Mouse (Mus musculus) CH12.LX (cell line): ENCODE data around the gene Tanc2. TPM values are rescaled to one million over a fixed set of nuclear protein-coding genes. Genes with fewer than 3 reads are reported as not detected.

ENCODE experiments used
- DNase-seq: peaks from one replicate; pipeline ENCODE4 v3.0.0-alpha.2; 2013; ENCODE audit errors: extremely low read depth
- H3K27ac ChIP-seq: 2 replicates; pipeline ENCODE4 v1.5.1; 2012; ENCODE audit warnings: low read depth, mild to moderate bottlenecking, control low read depth, moderate library complexity; ENCODE audit not compliant: insufficient read depth
- H3K27me3 ChIP-seq: replicated peaks from 2 replicates; pipeline ENCODE3; 2012; ENCODE audit warnings: inconsistent platforms
- H3K36me3 ChIP-seq, 2 experiments: replicated peaks in 1 of 2; 2 replicates each; pipeline versions ENCODE3 to v1.6.1; 2012; ENCODE audit warnings: inconsistent platforms in 1 of 2, low read length in 1 of 2, mild to moderate bottlenecking in 1 of 2, mixed read lengths in 1 of 2, moderate library complexity in 1 of 2; ENCODE audit not compliant: control insufficient read depth in 1 of 2, insufficient read depth in 1 of 2
- H3K4me1 ChIP-seq, 2 experiments: 2 replicates each; pipeline ENCODE4 v1.6.1; 2012; ENCODE audit warnings: inconsistent platforms in 1 of 2, moderate library complexity in 1 of 2; ENCODE audit not compliant: insufficient read depth in 2 of 2, control insufficient read depth in 1 of 2
- H3K4me2 ChIP-seq: 2 replicates; pipeline ENCODE4 v1.6.1; 2012; ENCODE audit warnings: low read depth, mild to moderate bottlenecking, control low read depth; ENCODE audit not compliant: poor library complexity, insufficient read depth, severe bottlenecking
- H3K4me3 ChIP-seq, 3 experiments: fragments of 150-350 bp in 1 of 3; sonication (generic) in 1 of 3; replicated peaks in 1 of 3; 2 replicates each; pipeline versions ENCODE3 to v1.5.1; 2011 to 2012; ENCODE audit warnings: low read depth in 2 of 3, low read length in 2 of 3, mild to moderate bottlenecking in 2 of 3, moderate library complexity in 2 of 3, control low read depth in 1 of 3, improper control_type of control experiment in 1 of 3, inconsistent platforms in 1 of 3, mixed read lengths in 1 of 3; ENCODE audit not compliant: poor library complexity in 1 of 3
- H3K79me2 ChIP-seq: replicated peaks from 2 replicates; pipeline ENCODE4 v1.6.1; 2012; ENCODE audit warnings: mild to moderate bottlenecking, moderate library complexity; ENCODE audit not compliant: control insufficient read depth, poor library complexity, insufficient read depth, severe bottlenecking; ENCODE audit errors: extremely low read depth
- H3K9ac ChIP-seq: 2 replicates; pipeline ENCODE4 v1.6.1; 2012; ENCODE audit warnings: low read depth, mild to moderate bottlenecking, control low read depth, moderate library complexity; ENCODE audit not compliant: insufficient read depth
- H3K9me3 ChIP-seq: replicated peaks from 2 replicates; pipeline ENCODE3; 2012; ENCODE audit warnings: low read length, inconsistent platforms, mixed read lengths
- BHLHE40 ChIP-seq: IDR thresholded peaks from 2 replicates; pipeline ENCODE4 v1.6.1; 2011; ENCODE audit warnings: mild to moderate bottlenecking, low read depth, low read length, improper control_type of control experiment
- CHD1 ChIP-seq: IDR thresholded peaks from 2 replicates; pipeline ENCODE4 v1.6.1; 2012; ENCODE audit warnings: low read depth, low read length, improper control_type of control experiment, inconsistent platforms
- CHD2 ChIP-seq: IDR thresholded peaks from 2 replicates; pipeline ENCODE4 v1.6.1; 2011; ENCODE audit warnings: low read length, improper control_type of control experiment
- CTCF ChIP-seq, 2 experiments: IDR thresholded peaks in 1 of 2; conservative IDR thresholded peaks in 1 of 2; 2 replicates each; pipeline ENCODE4 v1.5.1; 2011 to 2012; ENCODE audit warnings: low read depth in 2 of 2, low read length in 2 of 2, improper control_type of control experiment in 1 of 2, inconsistent platforms in 1 of 2, mild to moderate bottlenecking in 1 of 2, moderate library complexity in 1 of 2
- E2F4 ChIP-seq: IDR thresholded peaks from 2 replicates; pipeline ENCODE4 v1.6.1; 2011; ENCODE audit warnings: low read depth, low read length, improper control_type of control experiment; ENCODE audit not compliant: insufficient replicate concordance
- EP300 ChIP-seq: IDR thresholded peaks from 2 replicates; pipeline ENCODE4 v1.6.1; 2011; ENCODE audit warnings: low read length, improper control_type of control experiment
- ETS1 ChIP-seq: conservative IDR thresholded peaks from 2 replicates; pipeline ENCODE4 v1.6.1; 2012; ENCODE audit warnings: low read depth, mild to moderate bottlenecking, inconsistent platforms, low read length, improper control_type of control experiment, moderate library complexity
- GABPA ChIP-seq: IDR thresholded peaks from 2 replicates; pipeline ENCODE4 v1.6.1; 2012; ENCODE audit warnings: low read depth, low read length, improper control_type of control experiment, inconsistent platforms; ENCODE audit not compliant: insufficient replicate concordance
- JUN ChIP-seq: IDR thresholded peaks from 2 replicates; pipeline ENCODE4 v1.6.1; 2011; ENCODE audit warnings: low read depth, mild to moderate bottlenecking, low read length, improper control_type of control experiment, moderate library complexity; ENCODE audit not compliant: insufficient read depth
- MAFK ChIP-seq: IDR thresholded peaks from 2 replicates; pipeline ENCODE4 v1.6.1; 2011; ENCODE audit warnings: low read length, improper control_type of control experiment; ENCODE audit not compliant: insufficient replicate concordance
- MAX ChIP-seq: IDR thresholded peaks from 2 replicates; pipeline ENCODE4 v1.6.1; 2011; ENCODE audit warnings: low read length, improper control_type of control experiment
- MAZ ChIP-seq: IDR thresholded peaks from 2 replicates; pipeline ENCODE4 v1.6.1; 2012; ENCODE audit warnings: low read depth, mild to moderate bottlenecking, inconsistent platforms, low read length, improper control_type of control experiment, moderate library complexity
- MXI1 ChIP-seq: IDR thresholded peaks from 2 replicates; pipeline ENCODE4 v1.6.1; 2011; ENCODE audit warnings: mild to moderate bottlenecking, low read depth, low read length, improper control_type of control experiment
- MYC ChIP-seq: IDR thresholded peaks from 2 replicates; pipeline ENCODE4 v1.6.1; 2011; ENCODE audit warnings: low read depth, mild to moderate bottlenecking, improper control_type of control experiment, low read length
- NELFE ChIP-seq: IDR thresholded peaks from 2 replicates; pipeline ENCODE4 v1.6.1; 2011; ENCODE audit warnings: low read depth, low read length, improper control_type of control experiment
- NRF1 ChIP-seq: IDR thresholded peaks from 2 replicates; pipeline ENCODE4 v1.6.1; 2014; ENCODE audit warnings: low read depth, mild to moderate bottlenecking, inconsistent platforms, low read length, improper control_type of control experiment, moderate library complexity
- PAX5 ChIP-seq: IDR thresholded peaks from 2 replicates; pipeline ENCODE4 v1.6.1; 2012; ENCODE audit warnings: low read length, inconsistent platforms, mixed read lengths
- POLR2AphosphoS2 ChIP-seq: IDR thresholded peaks from 2 replicates; pipeline ENCODE4 v1.6.1; 2011; ENCODE audit warnings: low read depth, low read length, improper control_type of control experiment
- RAD21 ChIP-seq: IDR thresholded peaks from 2 replicates; pipeline ENCODE4 v1.6.1; 2011; ENCODE audit warnings: low read depth, mild to moderate bottlenecking, low read length, improper control_type of control experiment, moderate library complexity
- RCOR1 ChIP-seq: conservative IDR thresholded peaks from 2 replicates; pipeline ENCODE4 v1.6.1; 2012; ENCODE audit warnings: low read depth, mild to moderate bottlenecking, inconsistent platforms, low read length, improper control_type of control experiment
- SIN3A ChIP-seq: IDR thresholded peaks from 2 replicates; pipeline ENCODE4 v1.6.1; 2012; ENCODE audit warnings: low read length, improper control_type of control experiment, inconsistent platforms
- SMC3 ChIP-seq: IDR thresholded peaks from 2 replicates; pipeline ENCODE4 v1.6.1; 2011; ENCODE audit warnings: low read depth, low read length, improper control_type of control experiment
- TBP ChIP-seq: conservative IDR thresholded peaks from 2 replicates; pipeline ENCODE4 v1.6.1; 2011; ENCODE audit warnings: low read depth, low read length, improper control_type of control experiment
- TCF12 ChIP-seq: IDR thresholded peaks from 2 replicates; pipeline ENCODE4 v1.6.1; 2014; ENCODE audit warnings: low read depth, mild to moderate bottlenecking, inconsistent platforms, low read length, improper control_type of control experiment
- UBTF ChIP-seq: IDR thresholded peaks from 2 replicates; pipeline ENCODE4 v1.6.1; 2012; ENCODE audit warnings: low read depth, mild to moderate bottlenecking, inconsistent platforms, low read length, improper control_type of control experiment, moderate library complexity
- USF1 ChIP-seq: IDR thresholded peaks from 2 replicates; pipeline ENCODE4 v1.6.1; 2014; ENCODE audit warnings: low read depth, mild to moderate bottlenecking, inconsistent platforms, low read length, improper control_type of control experiment
- USF2 ChIP-seq: conservative IDR thresholded peaks from 2 replicates; pipeline ENCODE4 v1.6.1; 2011; ENCODE audit warnings: low read depth, low read length, improper control_type of control experiment
- ZKSCAN1 ChIP-seq: IDR thresholded peaks from 2 replicates; pipeline ENCODE4 v1.6.1; 2012; ENCODE audit warnings: low read depth, inconsistent platforms, low read length, improper control_type of control experiment, borderline replicate concordance
- dilution Hi-C: fragments of 300-500 bp; cut with MboI; formaldehyde crosslinking; loops from 2 replicates; pipeline ENCODE4 v1.14.3; 2020; ENCODE audit warnings: low sequenced_read_pairs; ENCODE audit not compliant: extremely low pct_unique_long_range_greater_than_20kb, extremely low pct_ligation_motif_present
- in situ Hi-C: fragments of 300-500 bp; cut with MboI; formaldehyde crosslinking; loops from 3 replicates; pipeline ENCODE4 v1.14.3; 2019; ENCODE audit warnings: low sequenced_read_pairs, low pct_ligation_motif_present, low pct_unique_long_range_greater_than_20kb, mixed read lengths
- polyA plus RNA-seq: library from polyadenylated mRNA; unstranded; fragments of >175 nt; gene quantifications from 2 replicates; pipeline ENCODE4 v1.2.1, GENCODE M21; 2012; ENCODE audit warnings: low read depth; ENCODE audit not compliant: insufficient read length
- total RNA-seq, 2 experiments: library from RNA; depleted of rRNA; stranded (reverse); fragments of 300-350 nt in 1 of 2; fragments of >200 nt in 1 of 2; gene quantifications; 2 replicates each; pipeline ENCODE4 v1.2.3; 2012 to 2014

The Tanc2 gene
- total and polyA plus RNA-seq, 3 experiments = 2.6 to 10.4 (median 3.2) TPM

DNA sequence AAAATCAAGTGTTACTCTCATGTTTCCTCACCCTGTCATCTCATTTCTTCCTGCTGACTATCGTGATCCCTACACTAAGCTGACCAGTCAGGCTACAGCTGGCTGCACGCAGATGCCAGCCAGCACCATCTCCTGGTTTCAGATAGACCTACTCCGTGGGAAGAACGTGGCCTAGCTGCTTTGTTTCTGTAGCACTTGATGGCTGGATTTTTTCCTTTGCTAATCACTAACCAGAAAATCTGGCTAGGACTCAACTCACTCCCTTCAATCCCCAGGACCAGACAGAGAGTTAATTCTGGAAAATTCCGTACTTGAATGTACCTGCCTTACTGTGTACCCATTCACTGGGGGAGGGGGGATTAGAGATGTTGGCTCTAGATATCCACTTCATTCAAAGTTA, 338.4 kb downstream of the Tanc2 start:
- no peak overlapping the region for H3K4me2 ChIP-seq
- peaks cover 11% of the 10 kb centered on the region for H3K27me3 ChIP-seq
- no peak for TF ChIP-seq CTCF (conservative IDR thresholded peaks at IDR 0.05 in 1 of 2, IDR thresholded peaks at IDR 0.05 in 1 of 2; ENCODE audit: low read depth in 2 of 2, low read length in 2 of 2)
- no peak for TF ChIP-seq CHD2
- no peak for TF ChIP-seq TCF12
- TF ChIP-seq PAX5 = no peak
- TF ChIP-seq RCOR1 = no peak
- no peak for TF ChIP-seq MYC
- TF ChIP-seq MAZ = no peak
- no peak for TF ChIP-seq NELFE
- no peak for TF ChIP-seq JUN
- no peak for TF ChIP-seq SIN3A
- no peak for TF ChIP-seq TBP
- TF ChIP-seq USF1 = no peak
- TF ChIP-seq MAX = no peak
- TF ChIP-seq UBTF = no peak
- no peak for TF ChIP-seq MAFK
- TF ChIP-seq BHLHE40 = no peak
- no peak for TF ChIP-seq CHD1
- no peak for TF ChIP-seq ZKSCAN1
- H3K9ac ChIP-seq = no peak overlapping the region
- H3K27ac ChIP-seq = no peak overlapping the region
- dilution Hi-C loops (loop anchor here (25.0 kb wide), 1 partner anchor 134 kb away; the partner anchor contains the start of gene Taco1), in situ Hi-C loops (no loop called here)
- no peaks in the 10 kb centered on the region for H3K4me1 ChIP-seq
- no peak for DNase-seq
- H3K36me3 ChIP-seq = peaks cover 0 to 6% of the 10 kb centered on the region in 2 experiments
- H3K79me2 ChIP-seq = no peaks in the 10 kb centered on the region
- H3K9me3 ChIP-seq = no peaks in the 10 kb centered on the region
- no peak overlapping the region for H3K4me3 ChIP-seq

DNA sequence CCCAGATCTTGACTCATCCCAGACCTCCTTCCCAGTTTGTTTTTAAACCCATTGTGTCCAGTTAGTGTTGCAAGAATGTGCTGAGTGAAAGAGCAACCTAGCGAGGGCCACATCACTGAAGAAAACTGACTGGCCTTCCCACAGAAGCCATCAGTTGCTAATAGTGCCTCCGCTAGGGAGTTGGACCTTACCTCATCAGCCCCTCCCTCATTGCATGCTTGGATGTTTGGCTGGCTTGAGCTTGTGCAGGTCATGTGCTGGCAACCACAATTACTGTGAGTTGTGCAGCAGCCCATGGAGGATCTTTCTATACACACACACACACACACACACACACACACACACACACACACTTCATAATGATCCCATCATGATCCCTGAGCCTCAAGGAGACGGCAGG, 341.6 kb downstream of the Tanc2 start:
- TF ChIP-seq ZKSCAN1 = no peak
- no peak for TF ChIP-seq MXI1
- no peak for TF ChIP-seq TCF12
- no peak for TF ChIP-seq RAD21
- TF ChIP-seq NRF1 = no peak
- TF ChIP-seq GABPA = no peak
- TF ChIP-seq ETS1 = no peak
- TF ChIP-seq SMC3 = no peak
- TF ChIP-seq UBTF = no peak
- no peak for TF ChIP-seq RCOR1
- TF ChIP-seq USF1 = no peak
- no peak for TF ChIP-seq PAX5
- TF ChIP-seq USF2 = no peak
- TF ChIP-seq POLR2AphosphoS2 = no peak
- TF ChIP-seq E2F4 = no peak
- TF ChIP-seq EP300 = no peak
- TF ChIP-seq TBP = no peak
- no peak for TF ChIP-seq MAFK
- no peak for TF ChIP-seq MAX
- no peak for TF ChIP-seq BHLHE40
- peaks cover 43% of the 10 kb centered on the region for H3K27me3 ChIP-seq
- no peak overlapping the region for H3K4me2 ChIP-seq
- H3K4me1 ChIP-seq = no peaks in the 10 kb centered on the region
- H3K9ac ChIP-seq = no peak overlapping the region
- no peaks in the 10 kb centered on the region for H3K79me2 ChIP-seq
- H3K36me3 ChIP-seq = no peaks in the 10 kb centered on the region
- dilution Hi-C loops (loop anchor here (25.0 kb wide), 1 partner anchor 131 kb away; the partner anchor contains the start of gene Taco1), in situ Hi-C loops (loop anchor here (10.0 kb wide), 1 partner anchor 63 kb away; the partner anchor contains the start of gene Ace3)
- DNase-seq = no peak
- no peak overlapping the region for H3K4me3 ChIP-seq
- H3K9me3 ChIP-seq = no peaks in the 10 kb centered on the region
- no peak overlapping the region for H3K27ac ChIP-seq
